36 mouse cellular contexts compared by ENCODE assay signal in genomic region chr11:67120697-67121294, GRCm38 (mm10). TPM values are rescaled to one million over a fixed set of nuclear protein-coding genes. Genes with fewer than 3 reads are reported as not detected.
DNase-seq lines count a peak whose midpoint lies in the region; ATAC-seq and TF ChIP-seq lines count a peak whose summit lies in the region.
"Had no signal": no experiment of that assay in that cellular context is flagged by ENCODE, and none has a peak within 500 bp of the region (broad histone marks: within the 10 kb centered on the region; RNA-seq: fewer than 3 reads in every experiment).

No protein-coding gene starts in this region.

- no peak overlapping the region for H3K4me2 ChIP-seq in limb, embryonic 14.5 days (replicated peaks; ENCODE audit: low read depth, low read length, severe bottlenecking)
- H3K4me2 ChIP-seq in midbrain, postnatal 0 days (ENCODE audit: low read depth, low read length, poor library complexity, severe bottlenecking), result no peak overlapping the region
- no peak overlapping the region for H3K4me2 ChIP-seq in intestine, postnatal 0 days (replicated peaks; ENCODE audit: low read depth)
- H3K4me2 ChIP-seq: heart, embryonic 12.5 days; hindbrain, embryonic 14.5 days; kidney, embryonic 15.5 days; limb, embryonic 15.5 days; liver, embryonic 13.5 days; midbrain, embryonic 13.5 days; neural tube, embryonic 15.5 days had no signal

- H3K36me3 ChIP-seq in limb, embryonic 14.5 days (ENCODE audit: control insufficient read depth, insufficient read depth, low read length), result no peaks in the 10 kb centered on the region
- no peaks in the 10 kb centered on the region for H3K36me3 ChIP-seq in midbrain, postnatal 0 days (ENCODE audit: insufficient read depth, low read length)
- no peaks in the 10 kb centered on the region for H3K36me3 ChIP-seq in intestine, postnatal 0 days (ENCODE audit: control insufficient read depth, insufficient read depth)
- H3K36me3 ChIP-seq: heart, embryonic 12.5 days; kidney, embryonic 15.5 days; limb, embryonic 15.5 days; liver, embryonic 13.5 days; midbrain, embryonic 13.5 days; neural tube, embryonic 15.5 days had no signal

- peaks cover 4% of the 10 kb centered on the region for H3K4me1 ChIP-seq in limb, embryonic 14.5 days (ENCODE audit: control insufficient read depth, insufficient read depth, low read length)
- no peaks in the 10 kb centered on the region for H3K4me1 ChIP-seq in midbrain, postnatal 0 days (ENCODE audit: insufficient read depth, low read length)
- H3K4me1 ChIP-seq in intestine, postnatal 0 days (replicated peaks; ENCODE audit: control insufficient read depth, insufficient read depth, low read length), result no peaks in the 10 kb centered on the region
- H3K4me1 ChIP-seq: heart, embryonic 12.5 days; liver, embryonic 13.5 days; megakaryocyte, embryonic 14.5 days had no signal

- no peak overlapping the region for H3K4me3 ChIP-seq in limb, embryonic 14.5 days (replicated peaks; ENCODE audit: low read length)
- H3K4me3 ChIP-seq in midbrain, postnatal 0 days (ENCODE audit: low read depth, low read length), result no peak overlapping the region
- no peak overlapping the region for H3K4me3 ChIP-seq in intestine, postnatal 0 days (ENCODE audit: low read depth, low read length)
- H3K4me3 ChIP-seq: erythroblast, embryonic 14.5 days; heart, adult 2 months; heart, embryonic 12.5 days; kidney, embryonic 15.5 days; left cerebral cortex, adult 2 months; limb, embryonic 15.5 days; liver, embryonic 13.5 days; megakaryocyte, embryonic 14.5 days; midbrain, embryonic 13.5 days; neural tube, embryonic 15.5 days had no signal

- peak; percentile 78 for DNase-seq in heart, adult 11 months
- DNase-seq in heart, adult 18-20 months, result no peak
- peak; percentile 90 for DNase-seq in gastrocnemius, adult 18-20 months (ENCODE audit: low spot score)
- DNase-seq in gastrocnemius, adult 8-10 months (ENCODE audit: low spot score in 2 of 2), result peak; percentile 86 to 91
- no peak for DNase-seq in limb, embryonic 14.5 days (ENCODE audit: low spot score)
- no peak for DNase-seq in midbrain, postnatal 0 days (ENCODE audit: low spot score)
- DNase-seq: cerebellum, adult 9-11 months; forebrain, postnatal 0 days; heart, adult 2 months; heart, postnatal 4 days; kidney, adult 18-20 months; kidney, postnatal 25 days; liver, embryonic 13.5 days; lung, adult 18-20 months; lung, postnatal 4 days; retina, postnatal 1 day; right cerebral cortex, postnatal 14 days; spleen, adult 18-20 months; thymus, postnatal 4 days had no signal

- no peaks in the 10 kb centered on the region for H3K9me3 ChIP-seq in limb, embryonic 14.5 days (ENCODE audit: control insufficient read depth, low read length)
- H3K9me3 ChIP-seq in midbrain, postnatal 0 days (ENCODE audit: low read length), result no peaks in the 10 kb centered on the region
- no peaks in the 10 kb centered on the region for H3K9me3 ChIP-seq in intestine, postnatal 0 days (ENCODE audit: control insufficient read depth)
- H3K9me3 ChIP-seq: heart, embryonic 12.5 days; kidney, embryonic 15.5 days; limb, embryonic 15.5 days; liver, embryonic 13.5 days; megakaryocyte, embryonic 14.5 days; midbrain, embryonic 13.5 days; neural tube, embryonic 15.5 days had no signal

- TF ChIP-seq CTCF in midbrain, postnatal 0 days (IDR thresholded peaks at IDR 0.05), result no peak
- no peak for TF ChIP-seq CTCF in intestine, postnatal 0 days (IDR thresholded peaks at IDR 0.05; ENCODE audit: low read depth)

- WGBS in limb, embryonic 14.5 days, result 41% methylated on average over 12 of the region's 12 CpGs
- 52% methylated on average over 12 of the region's 12 CpGs for WGBS in midbrain, postnatal 0 days
- 68% methylated on average over 12 of the region's 12 CpGs for WGBS in intestine, postnatal 0 days

- H3K27ac ChIP-seq in limb, embryonic 14.5 days (replicated peaks; ENCODE audit: low read depth, low read length), result no peak overlapping the region
- no peak overlapping the region for H3K27ac ChIP-seq in midbrain, postnatal 0 days (ENCODE audit: low read depth, low read length)
- no peak overlapping the region for H3K27ac ChIP-seq in intestine, postnatal 0 days (ENCODE audit: low read depth, low read length)
- H3K27ac ChIP-seq: heart, adult 2 months; hindbrain, embryonic 14.5 days; kidney, embryonic 15.5 days; left cerebral cortex, adult 2 months; limb, embryonic 15.5 days; liver, embryonic 13.5 days; midbrain, embryonic 13.5 days; neural tube, embryonic 15.5 days; stomach, postnatal 0 days had no signal

- ATAC-seq in limb, embryonic 14.5 days (ENCODE audit: low FRiP score, low read depth), result 0 out of 2 replicates have a peak, but pooled peaks have one; percentile 11
- no peak for ATAC-seq in midbrain, postnatal 0 days (ENCODE audit: low FRiP score)
- ATAC-seq in intestine, postnatal 0 days, result no peak
- ATAC-seq: CD4-positive, CD25-positive, alpha-beta regulatory T cell, adult 4 months; forebrain, postnatal 0 days; inflammation-experienced regulatory T-cells, adult 6 months; lung, postnatal 0 days; midbrain, embryonic 13.5 days had no signal

- TF ChIP-seq POLR2A in limb, embryonic 14.5 days (IDR thresholded peaks at IDR 0.05; ENCODE audit: borderline replicate concordance, extremely low read depth, insufficient read depth, insufficient read length), result no peak

- no peaks in the 10 kb centered on the region for H3K27me3 ChIP-seq in limb, embryonic 14.5 days (ENCODE audit: control insufficient read depth, insufficient read depth, low read length)
- no peaks in the 10 kb centered on the region for H3K27me3 ChIP-seq in midbrain, postnatal 0 days (ENCODE audit: insufficient read depth, low read length)
- H3K27me3 ChIP-seq in intestine, postnatal 0 days (replicated peaks; ENCODE audit: control insufficient read depth, insufficient read depth, low read length), result no peaks in the 10 kb centered on the region
- H3K27me3 ChIP-seq: heart, embryonic 12.5 days; kidney, embryonic 15.5 days; limb, embryonic 15.5 days; liver, embryonic 13.5 days; midbrain, embryonic 13.5 days; neural tube, embryonic 15.5 days had no signal

- H3K9ac ChIP-seq in limb, embryonic 14.5 days (ENCODE audit: low read depth, low read length, severe bottlenecking), result no peak overlapping the region
- no peak overlapping the region for H3K9ac ChIP-seq in midbrain, postnatal 0 days (replicated peaks; ENCODE audit: low read length, poor library complexity, severe bottlenecking)
- H3K9ac ChIP-seq in intestine, postnatal 0 days (ENCODE audit: low read depth, low read length), result no peak overlapping the region
- H3K9ac ChIP-seq: forebrain, postnatal 0 days; heart, embryonic 12.5 days; hindbrain, embryonic 14.5 days; kidney, embryonic 15.5 days; limb, embryonic 15.5 days; liver, embryonic 13.5 days; midbrain, embryonic 13.5 days; neural tube, embryonic 15.5 days had no signal

RNA-seq across cellular contexts. Expression of gene Myh3, which starts 42.7 kb away (rescaled TPM):
- under 1 TPM in 1 of 2 experiments, not detected in 1; 0.08 TPM for total RNA-seq in heart, adult 18-20 months (2021)
- total RNA-seq in gastrocnemius, adult 18-20 months (2021), result 10 to 100 TPM in 1 of 2 experiments, 1 to 10 TPM in 1; 9.5 to 15.9 TPM
- total RNA-seq in gastrocnemius, adult 8-10 months (2022), result 1 to 10 TPM; 4.4 to 9.9 (median 6.9) TPM
- 112 and 192 TPM in 2 replicates for polyA plus RNA-seq in limb, embryonic 14.5 days (2012; rRNA removed)
- polyA plus RNA-seq in limb, embryonic 14.5 days (2014; fragmentation: Nextera tagmentation; extraction: Ambion mirVana), result 145 and 205 TPM in 2 replicates
- 0.24 and 1.2 TPM in 2 replicates for total RNA-seq in midbrain, postnatal 0 days (2014; rRNA removed)
- polyA plus RNA-seq in midbrain, postnatal 0 days (2015; fragmentation: Nextera tagmentation; extraction: Ambion mirVana), result 0.13 and 0.25 TPM in 2 replicates
- polyA plus RNA-seq in intestine, postnatal 0 days (2015; fragmentation: Nextera tagmentation; extraction: Ambion mirVana), result 0.10 and 0.14 TPM in 2 replicates
- total RNA-seq: heart, adult 2 months had no signal
- polyA plus RNA-seq: erythroblast, embryonic 14.5 days; heart, adult 2 months had no signal

RNA-seq across cellular contexts. Expression of gene Myh2, which starts 50.0 kb away (rescaled TPM):
- total RNA-seq in heart, adult 18-20 months (2021), result not detected
- total RNA-seq in gastrocnemius, adult 18-20 months (2021), result 1,000 to 10,000 TPM; 2,421 to 2,564 TPM
- 1,000 to 10,000 TPM; 1,182 to 1,409 (median 1,293) TPM for total RNA-seq in gastrocnemius, adult 8-10 months (2022)
- 0.12 and 0.16 TPM in 2 replicates for polyA plus RNA-seq in limb, embryonic 14.5 days (2012; rRNA removed)
- polyA plus RNA-seq in limb, embryonic 14.5 days (2014; fragmentation: Nextera tagmentation; extraction: Ambion mirVana), result 0.30 and 0.39 TPM in 2 replicates
- 0.33 and 0.55 TPM in 2 replicates for total RNA-seq in midbrain, postnatal 0 days (2014; rRNA removed)
- polyA plus RNA-seq in midbrain, postnatal 0 days (2015; fragmentation: Nextera tagmentation; extraction: Ambion mirVana), result 0.15 and 0.20 TPM in 2 replicates
- polyA plus RNA-seq in intestine, postnatal 0 days (2015; fragmentation: Nextera tagmentation; extraction: Ambion mirVana), result 0.05 and 0.07 TPM in 2 replicates
- total RNA-seq: heart, adult 2 months had no signal
- polyA plus RNA-seq: CD4-positive, CD25-positive, alpha-beta regulatory T cell, adult 4 months; erythroblast, embryonic 14.5 days; forebrain, embryonic 11.5 days; heart, adult 2 months; heart, embryonic 12.5 days; heart, postnatal 0 days; inflammation-experienced regulatory T-cells, adult 6 months; kidney, embryonic 15.5 days; liver, embryonic 13.5 days; lung, postnatal 0 days; midbrain, embryonic 13.5 days; thymus, postnatal 0 days had no signal

Comparison
In these comparisons a context has a peak if more than half of its experiments do, and no peak if none do; other contexts are left out.
1. DNase-seq: peak in heart, adult 11 months (single experiment), gastrocnemius, adult 18-20 months (single experiment) and gastrocnemius, adult 8-10 months (2 of 2); none in heart, adult 18-20 months (0 of 2), limb, embryonic 14.5 days (single experiment) and midbrain, postnatal 0 days (single experiment).
2. RNA of gene Myh2, which starts 50.0 kb away (total RNA-seq): 2,421 to 2,564 TPM in gastrocnemius, adult 18-20 months and 1,182 to 1,409 TPM in gastrocnemius, adult 8-10 months; 0.33 to 0.55 TPM in midbrain, postnatal 0 days and not detected in heart, adult 18-20 months; every median in the first group is over 100 times any median in the second.